Mouse (Mus musculus): ENCODE measurements around the gene Zfp865. TPM values are rescaled to one million over a fixed set of nuclear protein-coding genes. Genes with fewer than 3 reads are reported as not detected.
"Not testable (repeated sequence)": the region's sequence is repeated elsewhere in the genome, so short reads cannot be mapped to it uniquely, and the experiment has no call there.

Gene Zfp865
- polyA plus RNA-seq, 1 experiment = 37.3 TPM

DNA sequence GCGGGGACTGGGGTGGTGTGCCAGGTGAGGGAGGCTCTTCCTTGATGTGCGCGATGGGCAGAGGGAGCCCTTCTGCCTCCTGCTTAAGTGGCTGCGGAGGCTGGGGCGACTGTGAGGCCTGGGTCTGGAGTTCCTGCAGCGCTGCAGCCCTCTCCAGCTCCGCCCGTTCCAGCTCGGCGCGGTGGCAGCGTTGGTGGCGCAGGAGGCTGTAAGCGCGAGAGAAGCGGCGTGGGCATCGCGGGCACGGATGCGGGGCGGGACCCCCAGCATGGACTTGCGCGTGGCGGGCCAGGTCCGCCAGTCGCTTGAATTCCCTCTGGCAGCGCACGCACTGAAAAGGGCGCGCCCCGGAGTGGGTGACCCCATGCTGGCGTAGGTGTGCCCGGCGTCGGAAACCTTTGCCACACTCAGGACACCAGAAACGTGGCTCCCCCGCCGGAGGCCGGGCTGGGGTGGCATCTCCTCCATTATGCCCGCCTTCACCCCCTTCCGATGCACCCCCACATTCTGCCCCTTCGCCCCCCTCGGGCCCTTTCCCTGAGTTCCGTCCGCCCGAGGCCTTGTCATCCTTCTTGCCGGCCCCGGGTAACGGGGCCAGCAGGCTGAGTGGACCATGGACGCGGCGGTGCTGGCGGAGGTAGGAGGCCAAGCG lies 26.7 kb upstream of the Zfp865 start:
- no peaks in the 10 kb centered on the region for H3K27me3 ChIP-seq (ENCODE audit: control insufficient read depth, insufficient read depth, low read length)
- no peak overlapping the region for H3K4me3 ChIP-seq (ENCODE audit: low read depth, low read length)
- H3K4me1 ChIP-seq (ENCODE audit: control insufficient read depth, insufficient read depth, insufficient read length, low read length) = peaks cover 9% of the 10 kb centered on the region; the same call in 1 of the 2 replicates
- H3K36me3 ChIP-seq (ENCODE audit: control insufficient read depth, insufficient read depth, low read length) = peaks cover 11% of the 10 kb centered on the region; the same call in 1 of the 2 replicates
- H3K27ac ChIP-seq (ENCODE audit: insufficient read depth, low read depth, low read length) = no peak overlapping the region
- 86% methylated on average over 53 of the region's 55 CpGs for WGBS
- TF ChIP-seq CTCF (IDR thresholded peaks at IDR 0.05; ENCODE audit: extremely low read depth, insufficient read length, insufficient replicate concordance, low read depth, low read length) (no peak), POLR2A (IDR thresholded peaks at IDR 0.05; ENCODE audit: low read depth, low read length) (no peak)

DNA sequence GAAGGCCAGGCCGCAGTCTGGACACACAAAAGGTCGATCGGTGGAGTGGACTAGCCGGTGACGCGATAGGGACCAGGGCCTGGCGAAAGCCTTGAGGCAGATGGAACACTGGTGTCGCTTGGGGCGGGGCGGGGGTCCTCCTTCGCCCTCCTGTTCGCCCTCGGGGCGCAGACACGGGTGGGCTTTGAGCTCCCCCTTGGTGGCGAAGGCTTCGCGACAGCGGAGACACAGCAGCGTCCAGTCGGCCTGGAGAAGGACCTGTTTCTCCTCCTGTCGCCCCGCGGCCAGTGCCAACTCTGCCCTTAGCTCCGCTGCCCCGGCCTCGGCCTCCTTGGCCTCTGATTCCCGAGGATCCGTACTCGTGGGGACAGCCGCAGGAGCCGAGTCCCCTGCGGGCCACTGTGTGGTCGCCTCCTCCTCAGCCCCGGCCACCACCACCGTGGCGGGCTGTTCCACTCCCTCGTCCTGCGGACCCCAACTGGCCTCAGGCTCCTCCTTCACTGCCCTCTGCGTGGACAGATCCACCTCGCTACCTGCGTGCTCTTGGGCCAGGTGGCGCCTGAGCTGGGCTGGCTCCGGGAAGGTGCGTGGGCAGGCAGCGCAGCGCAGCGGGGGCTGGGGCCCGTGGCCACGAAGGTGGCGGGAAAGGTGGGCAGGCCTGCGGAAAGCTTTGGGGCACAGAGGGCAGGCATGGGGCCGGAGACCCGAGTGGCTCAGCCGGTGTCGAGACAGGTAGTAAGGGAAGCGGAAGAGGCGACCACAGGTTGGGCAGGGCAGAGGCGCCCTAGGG lies 26.0 kb upstream of the Zfp865 start:
- Histone ChIP-seq H3K4me3 (ENCODE audit: low read depth, low read length) (no peak overlapping the region), H3K36me3 (ENCODE audit: control insufficient read depth, insufficient read depth, low read length) (peaks cover 11% of the 10 kb centered on the region; the same call in 1 of the 2 replicates), H3K4me1 (ENCODE audit: control insufficient read depth, insufficient read depth, insufficient read length, low read length) (peaks cover 9% of the 10 kb centered on the region; the same call in 1 of the 2 replicates), H3K27ac (ENCODE audit: insufficient read depth, low read depth, low read length) (no peak overlapping the region), H3K27me3 (ENCODE audit: control insufficient read depth, insufficient read depth, low read length) (no peaks in the 10 kb centered on the region)
- TF ChIP-seq POLR2A (IDR thresholded peaks at IDR 0.05; ENCODE audit: low read depth, low read length) (no peak), CTCF (IDR thresholded peaks at IDR 0.05; ENCODE audit: extremely low read depth, insufficient read length, insufficient replicate concordance, low read depth, low read length) (no peak)
- 83% methylated on average over 59 of the region's 59 CpGs for WGBS

DNA sequence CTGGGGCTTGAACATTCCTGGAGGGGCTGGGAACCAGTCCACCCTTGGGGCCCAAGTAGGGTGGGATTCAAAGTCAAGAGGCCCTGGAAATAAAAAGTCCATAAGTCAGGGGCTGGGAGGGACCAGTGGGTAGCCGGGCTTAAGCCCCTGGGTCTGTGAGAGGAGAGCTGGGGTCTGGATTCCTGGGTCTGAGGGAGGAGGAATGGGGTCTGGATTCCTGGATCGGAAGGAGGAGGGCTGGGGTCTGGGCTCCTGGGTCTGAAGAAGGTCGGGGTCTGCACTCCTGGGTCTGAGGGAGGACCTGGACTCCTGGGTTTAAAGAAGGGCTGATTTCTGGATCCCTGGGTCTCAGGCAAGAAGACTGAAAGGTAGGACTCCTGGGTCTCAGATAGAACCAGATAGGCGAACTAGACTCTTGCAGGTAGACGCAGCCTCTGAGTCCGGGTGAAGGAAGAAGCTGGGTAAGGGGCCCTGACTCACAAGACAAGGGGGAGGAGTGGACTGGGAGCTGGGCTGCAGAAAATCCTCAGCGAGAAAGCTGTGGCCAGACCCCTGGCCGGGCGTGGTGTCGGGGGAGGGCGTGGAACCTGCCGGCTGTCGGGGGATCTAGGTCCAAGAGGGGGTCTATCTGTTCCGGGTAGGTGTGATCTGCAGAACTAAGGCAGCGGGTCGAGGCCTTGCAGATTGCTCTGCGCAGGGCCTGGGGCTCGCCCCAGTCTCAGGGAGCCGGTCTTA lies 24.7 kb upstream of the Zfp865 start:
- peak overlapping the region; percentile 98 for H3K4me3 ChIP-seq (ENCODE audit: low read depth, low read length)
- no peak overlapping the region for H3K27ac ChIP-seq (ENCODE audit: insufficient read depth, low read depth, low read length)
- H3K27me3 ChIP-seq (ENCODE audit: control insufficient read depth, insufficient read depth, low read length) = no peaks in the 10 kb centered on the region
- TF ChIP-seq POLR2A (IDR thresholded peaks at IDR 0.05; ENCODE audit: low read depth, low read length) = no peak
- TF ChIP-seq CTCF (IDR thresholded peaks at IDR 0.05; ENCODE audit: extremely low read depth, insufficient read length, insufficient replicate concordance, low read depth, low read length) = no peak
- peaks cover 9% of the 10 kb centered on the region; the same call in 1 of the 2 replicates for H3K4me1 ChIP-seq (ENCODE audit: control insufficient read depth, insufficient read depth, insufficient read length, low read length)
- WGBS = 8% methylated on average over 19 of the region's 19 CpGs
- peaks cover 11% of the 10 kb centered on the region; the same call in 1 of the 2 replicates for H3K36me3 ChIP-seq (ENCODE audit: control insufficient read depth, insufficient read depth, low read length)

DNA sequence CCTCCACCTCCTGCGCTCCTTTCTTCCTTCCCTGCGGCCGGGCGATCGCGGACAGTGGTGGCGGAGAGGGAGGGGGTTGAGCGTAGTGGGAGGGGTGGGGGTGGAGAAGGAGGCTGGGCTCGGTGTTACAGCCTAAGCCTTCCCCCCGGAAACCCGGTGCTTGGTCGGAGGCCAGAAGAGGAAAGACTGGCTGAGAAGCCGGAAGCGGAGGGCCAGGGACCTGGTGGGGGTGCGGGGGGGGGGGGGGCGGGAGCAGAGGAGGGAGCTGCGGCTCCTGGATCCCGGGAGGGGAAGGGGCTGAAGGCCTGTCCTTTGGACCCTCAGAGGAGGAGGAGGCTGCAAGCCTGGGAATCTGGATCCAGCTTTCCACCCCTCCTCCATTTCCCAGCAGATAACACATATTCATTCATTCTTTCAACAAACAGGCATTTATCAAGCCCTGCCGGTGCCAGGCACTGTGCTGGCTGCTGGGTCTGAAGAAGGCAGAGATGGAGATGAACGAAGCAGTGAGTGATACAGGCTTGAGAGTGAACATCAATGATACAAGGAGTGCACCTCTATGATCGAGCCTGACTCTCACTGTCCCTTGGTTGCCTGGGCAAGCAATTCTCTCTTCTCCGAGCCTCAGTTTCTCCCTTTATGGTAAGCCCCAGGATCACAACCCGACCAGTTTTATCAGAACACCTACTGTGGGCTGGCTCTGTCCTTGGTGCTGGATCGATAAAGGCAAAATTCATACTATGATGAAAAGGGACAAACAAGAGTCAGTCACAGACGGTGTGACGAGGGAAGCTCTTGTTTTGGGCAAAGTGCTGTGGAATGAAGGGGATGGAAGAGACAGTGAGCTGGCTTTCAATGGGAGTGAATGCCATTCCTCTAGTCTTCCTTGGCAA lies 23.9 kb upstream of the Zfp865 start, which contains the start of gene Zfp579:
Gene Zfp579, minus strand, starts transcription at position 156 of the 893 bp plus-strand sequence.
- 3% methylated on average over 24 of the region's 26 CpGs for WGBS
- no peak for TF ChIP-seq POLR2A (IDR thresholded peaks at IDR 0.05; ENCODE audit: low read depth, low read length)
- TF ChIP-seq CTCF (IDR thresholded peaks at IDR 0.05; ENCODE audit: extremely low read depth, insufficient read length, insufficient replicate concordance, low read depth, low read length) = no peak
- 0 out of 2 replicates have a peak within 1 kb of the TSS, but pooled peaks have one; percentile 3 for H3K27ac ChIP-seq (ENCODE audit: insufficient read depth, low read depth, low read length)

DNA sequence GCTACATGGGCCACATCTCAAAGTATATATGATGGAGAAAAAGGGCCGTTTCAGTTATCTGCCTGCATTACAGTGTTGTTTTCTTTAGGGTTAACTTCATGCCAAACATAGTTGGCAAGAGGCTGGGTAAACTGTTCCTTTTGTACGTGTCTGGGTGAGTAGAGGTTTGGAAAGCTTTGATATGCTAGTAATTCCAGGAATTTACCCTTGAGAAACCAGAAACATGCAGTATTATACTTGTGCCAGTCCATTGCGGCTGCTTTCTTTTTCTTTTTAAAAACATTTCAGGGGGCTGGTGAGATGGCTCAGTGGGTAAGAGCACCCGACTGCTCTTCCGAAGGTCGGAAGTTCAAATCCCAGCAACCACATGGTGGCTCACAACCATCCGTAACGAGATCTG lies 23.2 kb upstream of the Zfp865 start:
- WGBS = 63% methylated on average over 8 of the region's 8 CpGs
- H3K36me3 ChIP-seq (ENCODE audit: control insufficient read depth, insufficient read depth, low read length) = peaks cover 11% of the 10 kb centered on the region; the same call in 1 of the 2 replicates
- no peak overlapping the region for H3K27ac ChIP-seq (ENCODE audit: insufficient read depth, low read depth, low read length)
- TF ChIP-seq CTCF (IDR thresholded peaks at IDR 0.05; ENCODE audit: extremely low read depth, insufficient read length, insufficient replicate concordance, low read depth, low read length) (no peak), POLR2A (IDR thresholded peaks at IDR 0.05; ENCODE audit: low read depth, low read length) (no peak)
- no peaks in the 10 kb centered on the region for H3K27me3 ChIP-seq (ENCODE audit: control insufficient read depth, insufficient read depth, low read length)
- H3K4me1 ChIP-seq (ENCODE audit: control insufficient read depth, insufficient read depth, insufficient read length, low read length) = peaks cover 9% of the 10 kb centered on the region; the same call in 1 of the 2 replicates
- H3K4me3 ChIP-seq (ENCODE audit: low read depth, low read length) = no peak overlapping the region

More for the DNA sequence above, 23.9 kb upstream of the Zfp865 start, which contains the start of gene Zfp579:
- Histone ChIP-seq H3K27me3 (ENCODE audit: control insufficient read depth, insufficient read depth, low read length) (no peaks in the 10 kb centered on the region), H3K4me3 (ENCODE audit: low read depth, low read length) (peak within 1 kb of the TSS; percentile 98), H3K4me1 (ENCODE audit: control insufficient read depth, insufficient read depth, insufficient read length, low read length) (peaks cover 9% of the 10 kb centered on the region; the same call in 1 of the 2 replicates), H3K36me3 (ENCODE audit: control insufficient read depth, insufficient read depth, low read length) (peaks cover 11% of the 10 kb centered on the region; the same call in 1 of the 2 replicates)

DNA sequence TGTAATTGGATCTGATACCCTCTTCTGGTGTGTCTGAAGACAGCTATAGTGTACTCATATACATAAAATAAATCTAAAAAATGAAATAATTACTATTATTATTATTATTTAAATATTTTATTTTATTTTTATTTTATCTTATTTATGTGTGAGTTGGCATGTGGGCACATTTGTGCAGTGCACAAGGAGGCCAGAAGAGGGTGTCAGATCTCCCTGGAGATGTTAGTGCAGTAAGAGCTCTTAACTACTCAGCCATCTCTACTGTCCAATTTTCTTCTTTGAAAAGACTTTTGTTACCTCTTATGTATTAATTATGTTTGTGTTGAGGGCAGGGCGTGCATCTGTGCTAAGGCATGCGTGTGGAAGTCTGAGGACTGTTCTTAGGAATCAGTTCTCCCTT lies 20.3 kb upstream of the Zfp865 start:
- Histone ChIP-seq H3K27ac (ENCODE audit: insufficient read depth, low read depth, low read length) (no peak overlapping the region), H3K27me3 (ENCODE audit: control insufficient read depth, insufficient read depth, low read length) (no peaks in the 10 kb centered on the region), H3K4me3 (ENCODE audit: low read depth, low read length) (no peak overlapping the region), H3K36me3 (ENCODE audit: control insufficient read depth, insufficient read depth, low read length) (no peaks in the 10 kb centered on the region), H3K4me1 (ENCODE audit: control insufficient read depth, insufficient read depth, insufficient read length, low read length) (peaks cover 9% of the 10 kb centered on the region; the same call in 1 of the 2 replicates)
- 63% methylated on average over 2 of the region's 2 CpGs for WGBS
- no peak for TF ChIP-seq CTCF (IDR thresholded peaks at IDR 0.05; ENCODE audit: extremely low read depth, insufficient read length, insufficient replicate concordance, low read depth, low read length)
- no peak for TF ChIP-seq POLR2A (IDR thresholded peaks at IDR 0.05; ENCODE audit: low read depth, low read length)

DNA sequence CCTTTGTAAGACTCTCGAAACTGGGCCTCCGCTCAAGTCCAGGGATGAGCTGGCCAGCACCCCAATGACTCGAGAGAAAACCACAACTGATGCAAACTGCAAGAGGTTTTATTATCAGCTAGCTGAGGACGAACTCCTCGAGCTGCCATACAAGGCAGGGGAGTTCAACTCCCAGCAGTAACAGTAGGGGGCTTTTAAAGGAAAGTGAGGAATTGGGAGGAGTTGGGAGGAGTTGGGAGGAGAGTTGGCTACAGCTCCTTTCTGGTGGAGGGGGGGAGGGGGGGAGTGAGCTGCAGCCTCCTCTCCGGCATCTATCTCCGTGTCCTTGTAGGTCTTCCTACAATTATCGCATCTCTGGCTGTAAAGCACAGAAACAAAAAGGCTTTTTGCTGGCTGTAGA lies 17.3 kb upstream of the Zfp865 start:
- H3K4me3 ChIP-seq (ENCODE audit: low read depth, low read length); H3K27me3 ChIP-seq (ENCODE audit: control insufficient read depth, insufficient read depth, low read length); H3K4me1 ChIP-seq (ENCODE audit: control insufficient read depth, insufficient read depth, insufficient read length, low read length); H3K36me3 ChIP-seq (ENCODE audit: control insufficient read depth, insufficient read depth, low read length); H3K27ac ChIP-seq (ENCODE audit: insufficient read depth, low read depth, low read length): not testable (repeated sequence)
- WGBS = 76% methylated on average over 8 of the region's 8 CpGs
